Mouse (Mus musculus) gastrocnemius, adult 2 months (tissue): Measurements from ENCODE around the gene Rftn2. TPM values are rescaled to one million over a fixed set of nuclear protein-coding genes. Genes with fewer than 3 reads are reported as not detected.

Experiments used
- DNase-seq: peaks from one replicate; pipeline ENCODE4 v3.0.0; 2022
- H3K27ac ChIP-seq: fragments of 200-600 bp; 2 replicates; pipeline ENCODE4 v1.8.1; 2022; ENCODE audit warnings: mild to moderate bottlenecking
- H3K4me3 ChIP-seq: fragments of 200-600 bp; 2 replicates; pipeline ENCODE4 v1.8.1; 2022; ENCODE audit warnings: mild to moderate bottlenecking, moderate library complexity
- CTCF ChIP-seq: fragments of 200-600 bp; IDR thresholded peaks from 2 replicates; pipeline ENCODE4 v1.8.1; 2022; ENCODE audit warnings: antibody characterized with exemption, mild to moderate bottlenecking, moderate library complexity
- intact Hi-C: fragments of 180-260 bp; cut with DNase I; formaldehyde crosslinking; loops from one replicate; pipeline ENCODE4 v1.15.1; 2025
- total RNA-seq, 2 experiments: library from RNA; stranded (reverse); gene quantifications; 2 replicates each; pipeline ENCODE4 v1.2.3; 2021

The Rftn2 gene
- total RNA-seq, 2 experiments from 2014 or later: 3.3 to 4.9 TPM

- H3K4me3 ChIP-seq: no peak overlapping the region
- H3K27ac ChIP-seq: no peak overlapping the region
- intact Hi-C loops: no loop called here
- no peak for DNase-seq
- TF ChIP-seq CTCF: no peak
These were observed 44.2 kb downstream of the Rftn2 start for GRCm38 (mm10) chr1:55182392-55182791.

GRCm38 (mm10) chr1:55179917-55180566 lies 46.5 kb downstream of the Rftn2 start:
- DNase-seq: no peak
- peak; percentile 23; the same call in 1 of the 2 replicates for TF ChIP-seq CTCF
- H3K4me3 ChIP-seq: no peak overlapping the region
- no peak overlapping the region for H3K27ac ChIP-seq
- intact Hi-C loops: no loop called here

GRCm38 (mm10) chr1:55174558-55175034 lies 52.0 kb downstream of the Rftn2 start:
- intact Hi-C loops: no loop called here
- Histone ChIP-seq H3K27ac (no peak overlapping the region), H3K4me3 (no peak overlapping the region)
- TF ChIP-seq CTCF: no peak
- no peak for DNase-seq

- intact Hi-C loops: no loop called here
- no peak for TF ChIP-seq CTCF
- no peak overlapping the region for H3K4me3 ChIP-seq
- no peak overlapping the region for H3K27ac ChIP-seq
- no peak for DNase-seq
These were observed 52.6 kb downstream of the Rftn2 start for GRCm38 (mm10) chr1:55173720-55174557.

- no peak for TF ChIP-seq CTCF
- no peak for DNase-seq
- Histone ChIP-seq H3K27ac (no peak overlapping the region), H3K4me3 (no peak overlapping the region)
- intact Hi-C loops: no loop called here
These were observed 54.9 kb downstream of the Rftn2 start for GRCm38 (mm10) chr1:55171361-55172325.

GRCm38 (mm10) chr1:55168591-55168990 lies 58.0 kb downstream of the Rftn2 start:
- no peak overlapping the region for H3K4me3 ChIP-seq
- no peak for TF ChIP-seq CTCF
- intact Hi-C loops: no loop called here

GRCm38 (mm10) chr1:55167560-55167959 lies 59.0 kb downstream of the Rftn2 start:
- no peak overlapping the region for H3K27ac ChIP-seq
- no peak for DNase-seq
- intact Hi-C loops: no loop called here
- H3K4me3 ChIP-seq: no peak overlapping the region
- no peak for TF ChIP-seq CTCF

More at GRCm38 (mm10) chr1:55168591-55168990, 58.0 kb downstream of the Rftn2 start:
- DNase-seq: no peak
- no peak overlapping the region for H3K27ac ChIP-seq

- no peak overlapping the region for H3K27ac ChIP-seq
- H3K4me3 ChIP-seq: no peak overlapping the region
- TF ChIP-seq CTCF: no peak
- DNase-seq: no peak
- intact Hi-C loops: no loop called here
These were observed 62.6 kb downstream of the Rftn2 start for GRCm38 (mm10) chr1:55164005-55164404.

GRCm38 (mm10) chr1:55162781-55163180 lies 63.8 kb downstream of the Rftn2 start:
- no peak for TF ChIP-seq CTCF
- Histone ChIP-seq H3K27ac (no peak overlapping the region), H3K4me3 (no peak overlapping the region)
- intact Hi-C loops: no loop called here
- no peak for DNase-seq

- intact Hi-C loops: no loop called here
- DNase-seq: peak; percentile 36
- H3K4me3 ChIP-seq: no peak overlapping the region
- H3K27ac ChIP-seq: no peak overlapping the region
- TF ChIP-seq CTCF: peak; percentile 57
These were observed 64.7 kb downstream of the Rftn2 start for GRCm38 (mm10) chr1:55161895-55162294.

GRCm38 (mm10) chr1:55160831-55161638 lies 65.5 kb downstream of the Rftn2 start:
- DNase-seq: peak; percentile 26
- TF ChIP-seq CTCF: no peak
- H3K4me3 ChIP-seq: no peak overlapping the region
- no peak overlapping the region for H3K27ac ChIP-seq
- intact Hi-C loops: no loop called here

GRCm38 (mm10) chr1:55160218-55160617 lies 66.4 kb downstream of the Rftn2 start:
- no peak for DNase-seq
- TF ChIP-seq CTCF: no peak
- H3K4me3 ChIP-seq: no peak overlapping the region
- intact Hi-C loops: no loop called here
- H3K27ac ChIP-seq: no peak overlapping the region
